Mouse (Mus musculus) MEL (cell line): ENCODE data around the gene Vdac2. TPM values are rescaled to one million over a fixed set of nuclear protein-coding genes. Genes with fewer than 3 reads are reported as not detected.

Experiments used
- DNase-seq: peaks from one replicate; pipeline ENCODE4 v3.0.0; 2011; ENCODE audit warnings: low read depth, low spot score
- H3K27ac ChIP-seq: 2 replicates; pipeline ENCODE4 v1.5.1; 2012; ENCODE audit warnings: low read depth, mild to moderate bottlenecking, control low read depth, low read length, moderate library complexity; ENCODE audit not compliant: control insufficient read depth
- H3K27me3 ChIP-seq, 2 experiments: fragments of 150-350 bp in 1 of 2; sonication (generic) in 1 of 2; 2 replicates each; pipeline ENCODE4 v1.6.1; 2012; ENCODE audit warnings: low read length in 2 of 2, mild to moderate bottlenecking in 2 of 2, improper control_type of control experiment in 1 of 2, moderate library complexity in 1 of 2; ENCODE audit not compliant: insufficient read depth in 2 of 2, control insufficient read depth in 1 of 2
- H3K36me3 ChIP-seq, 2 experiments: 2 replicates each; pipeline ENCODE4 v1.6.1; 2012 to 2014; ENCODE audit warnings: low read length in 2 of 2, improper control_type of control experiment in 1 of 2, inconsistent platforms in 1 of 2, mild to moderate bottlenecking in 1 of 2; ENCODE audit not compliant: insufficient read depth in 2 of 2, control insufficient read depth in 1 of 2
- H3K4me1 ChIP-seq, 2 experiments: fragments of 150-350 bp in 1 of 2; sonication (generic) in 1 of 2; 2 replicates each; pipeline ENCODE4 v1.6.1; 2012; ENCODE audit warnings: low read length in 2 of 2, improper control_type of control experiment in 1 of 2, mild to moderate bottlenecking in 1 of 2; ENCODE audit not compliant: insufficient read depth in 2 of 2, control insufficient read depth in 1 of 2
- H3K4me3 ChIP-seq, 2 experiments: fragments of 150-350 bp in 1 of 2; sonication (generic) in 1 of 2; 2 replicates each; pipeline ENCODE4 v1.5.1; 2012; ENCODE audit warnings: low read depth in 2 of 2, low read length in 2 of 2, mild to moderate bottlenecking in 2 of 2, moderate library complexity in 2 of 2, control low read depth in 1 of 2, improper control_type of control experiment in 1 of 2; ENCODE audit not compliant: control insufficient read depth in 1 of 2, insufficient read depth in 1 of 2
- H3K79me2 ChIP-seq: 2 replicates; pipeline ENCODE4 v1.6.1; 2012; ENCODE audit warnings: mild to moderate bottlenecking, low read length, moderate library complexity; ENCODE audit not compliant: control insufficient read depth, poor library complexity, insufficient read depth
- H3K9ac ChIP-seq: 2 replicates; pipeline ENCODE4 v1.6.1; 2012; ENCODE audit warnings: low read depth, mild to moderate bottlenecking, control low read depth, low read length, moderate library complexity; ENCODE audit not compliant: control insufficient read depth, poor library complexity, severe bottlenecking
- H3K9me3 ChIP-seq: fragments of 150-350 bp; sonication (generic); replicated peaks from 2 replicates; pipeline ENCODE4 v1.6.1; 2012; ENCODE audit warnings: mild to moderate bottlenecking, low read length, improper control_type of control experiment, moderate library complexity; ENCODE audit not compliant: insufficient read depth
- ELF1 ChIP-seq: IDR thresholded peaks from 2 replicates; pipeline ENCODE4 v1.6.1; 2014; ENCODE audit warnings: low read depth, mild to moderate bottlenecking, inconsistent platforms, low read length, improper control_type of control experiment, moderate library complexity
- EP300 ChIP-seq, 2 experiments: IDR thresholded peaks; 2 replicates each; pipeline ENCODE4 v1.6.1; 2011; ENCODE audit warnings: improper control_type of control experiment in 2 of 2, low read length in 2 of 2, low read depth in 1 of 2, mild to moderate bottlenecking in 1 of 2
- GABPA ChIP-seq: IDR thresholded peaks from 2 replicates; pipeline ENCODE4 v1.6.1; 2012; ENCODE audit warnings: low read depth, mild to moderate bottlenecking, inconsistent platforms, low read length, improper control_type of control experiment, moderate library complexity
- JUND ChIP-seq: IDR thresholded peaks from 2 replicates; pipeline ENCODE4 v1.6.1; 2011; ENCODE audit warnings: low read depth, mild to moderate bottlenecking, improper control_type of control experiment, low read length
- MAX ChIP-seq: IDR thresholded peaks from 2 replicates; pipeline ENCODE4 v1.6.1; 2011; ENCODE audit warnings: low read length, improper control_type of control experiment
- MEF2A ChIP-seq: IDR thresholded peaks from 2 replicates; pipeline ENCODE4 v1.6.1; 2014; ENCODE audit warnings: low read depth, mild to moderate bottlenecking, inconsistent platforms, low read length, improper control_type of control experiment; ENCODE audit not compliant: poor library complexity, insufficient replicate concordance, severe bottlenecking; ENCODE audit errors: extremely low read depth
- MYC ChIP-seq: IDR thresholded peaks from 2 replicates; pipeline ENCODE4 v1.6.1; 2011; ENCODE audit warnings: low read depth, mild to moderate bottlenecking, low read length, improper control_type of control experiment, moderate library complexity
- POLR2A ChIP-seq, 2 experiments: IDR thresholded peaks; 2 replicates each; pipeline ENCODE4 v1.6.1; 2011 to 2012; ENCODE audit warnings: low read length in 2 of 2, mild to moderate bottlenecking in 2 of 2, control low read depth in 1 of 2, improper control_type of control experiment in 1 of 2, low read depth in 1 of 2, moderate library complexity in 1 of 2; ENCODE audit not compliant: control insufficient read depth in 1 of 2, insufficient read depth in 1 of 2, poor library complexity in 1 of 2
- POLR2AphosphoS5 ChIP-seq: IDR thresholded peaks from 2 replicates; pipeline ENCODE4 v1.6.1; 2012; ENCODE audit warnings: low read depth, borderline replicate concordance, mild to moderate bottlenecking, inconsistent platforms, low read length, moderate library complexity, mixed read lengths
- RAD21 ChIP-seq: IDR thresholded peaks from 2 replicates; pipeline ENCODE4 v1.6.1; 2011; ENCODE audit warnings: mild to moderate bottlenecking, low read depth, low read length, improper control_type of control experiment
- SMC3 ChIP-seq: IDR thresholded peaks from 2 replicates; pipeline ENCODE4 v1.6.1; 2011; ENCODE audit warnings: low read depth, low read length, improper control_type of control experiment
- TAL1 ChIP-seq: IDR thresholded peaks from 2 replicates; pipeline ENCODE4 v1.6.1; 2012; ENCODE audit warnings: mild to moderate bottlenecking, inconsistent platforms, low read length, moderate library complexity, mixed read lengths
- TCF12 ChIP-seq: IDR thresholded peaks from 2 replicates; pipeline ENCODE4 v1.6.1; 2014; ENCODE audit warnings: low read depth, mild to moderate bottlenecking, inconsistent platforms, low read length, improper control_type of control experiment, moderate library complexity
- USF2 ChIP-seq, 2 experiments: IDR thresholded peaks; 2 replicates each; pipeline ENCODE4 v1.6.1; 2011 to 2012; ENCODE audit warnings: improper control_type of control experiment in 2 of 2, low read length in 2 of 2, borderline replicate concordance in 1 of 2, inconsistent platforms in 1 of 2, low read depth in 1 of 2, mild to moderate bottlenecking in 1 of 2; ENCODE audit not compliant: insufficient read depth in 1 of 2
- polyA plus RNA-seq, 2 experiments: library from polyadenylated mRNA; stranded (reverse) in 1 of 2; unstranded in 1 of 2; fragments of >175 nt in 1 of 2; fragments of >200 nt in 1 of 2; gene quantifications; 2 replicates each; pipeline versions ENCODE4 v1.2.1 to v1.2.4; 2012; ENCODE audit warnings: low replicate concordance in 2 of 2, low read depth in 1 of 2; ENCODE audit not compliant: insufficient read length in 2 of 2, insufficient read depth in 1 of 2, missing spikeins in 1 of 2
- total RNA-seq: library from RNA; depleted of rRNA; stranded (reverse); fragments of 300-350 nt; gene quantifications from 2 replicates; pipeline ENCODE4 v1.2.3, GENCODE M21; 2012

The Vdac2 gene
- total and polyA plus RNA-seq, 3 experiments: 74.9 to 327 (median 247) TPM

- TF ChIP-seq MYC: peak; percentile 50; the same call in 1 of the 2 replicates
- TF ChIP-seq JUND: no peak
- peak; percentile 64; the same call in 1 of the 2 replicates for TF ChIP-seq ELF1
- TF ChIP-seq MAX: peak; percentile 92
- no peak for TF ChIP-seq POLR2AphosphoS5
- peak; percentile 93 for TF ChIP-seq SMC3
- TF ChIP-seq GABPA: no peak
- TF ChIP-seq RAD21: peak; percentile 63
- no peak for TF ChIP-seq EP300 (IDR thresholded peaks at IDR 0.05; ENCODE audit: low read depth in 1 of 2, low read length in 2 of 2)
- TF ChIP-seq TCF12: 0 out of 2 replicates have a peak, but pooled peaks have one; percentile 25
- 0 out of 2 replicates have a peak, but pooled peaks have one; percentile 39 for TF ChIP-seq MEF2A
- TF ChIP-seq USF2 (IDR thresholded peaks at IDR 0.05; ENCODE audit: borderline replicate concordance in 1 of 2, insufficient read depth in 1 of 2, low read depth in 1 of 2, low read length in 2 of 2): peak; percentile 42 to 74; a peak in 3 of 4 replicates
Observed at GRCm38 (mm10) chr14:21848166-21849154, 23.4 kb downstream of the Vdac2 start, which contains the start of gene Comtd1 (continued).

- H3K9me3 ChIP-seq: no peaks in the 10 kb centered on the region
- 0 out of 4 replicates have a peak, but pooled peaks of 1 of the 2 experiments have one; percentile 38 for TF ChIP-seq POLR2A (IDR thresholded peaks at IDR 0.05; ENCODE audit: control insufficient read depth in 1 of 2, insufficient read depth in 1 of 2, low read depth in 1 of 2, low read length in 2 of 2, poor library complexity in 1 of 2)
- no peak for TF ChIP-seq TAL1
- H3K79me2 ChIP-seq: peaks cover 9% of the 10 kb centered on the region
- H3K4me3 ChIP-seq: peak overlapping the region; percentile 34 to 52
- peak overlapping the region; percentile 75 for H3K27ac ChIP-seq
- DNase-seq: peak; percentile 81
- peak overlapping the region; percentile 54 for H3K9ac ChIP-seq
- peaks cover 0 to 21% of the 10 kb centered on the region in 2 experiments; a peak in 2 of 4 replicates for H3K36me3 ChIP-seq
- peaks cover 9 to 33% of the 10 kb centered on the region in 2 experiments for H3K4me1 ChIP-seq
- H3K27me3 ChIP-seq: no peaks in the 10 kb centered on the region
Observed at GRCm38 (mm10) chr14:21849524-21850418, 24.7 kb downstream of the Vdac2 start.
